ENCODE assay signal across 24 mouse cellular contexts in genomic region chr9:83110406-83111116, GRCm38 (mm10). TPM values are rescaled to one million over a fixed set of nuclear protein-coding genes. Genes with fewer than 3 reads are reported as not detected.
DNase-seq lines count a peak whose midpoint lies in the region; TF ChIP-seq lines count a peak whose summit lies in the region.
"Had no signal": no experiment of that assay in that cellular context is flagged by ENCODE, and none has a peak within 500 bp of the region (broad histone marks: within the 10 kb centered on the region; RNA-seq: fewer than 3 reads in every experiment).

No protein-coding gene starts in this region.

- peak overlapping the region; percentile 94 for H3K9ac ChIP-seq in CH12.LX (ENCODE audit: insufficient read depth, low read depth)
- H3K9ac ChIP-seq: forebrain, embryonic 13.5 days; hindbrain, embryonic 14.5 days; kidney, embryonic 15.5 days; limb, embryonic 13.5 days; neural tube, embryonic 15.5 days had no signal

- H3K36me3 ChIP-seq in CH12.LX (replicated peaks in 1 of 2; ENCODE audit: control insufficient read depth in 1 of 2, insufficient read depth in 1 of 2, low read length in 1 of 2), result peaks cover 0 to 21% of the 10 kb centered on the region in 2 experiments
- H3K36me3 ChIP-seq: kidney, embryonic 15.5 days; neural tube, embryonic 15.5 days had no signal

- peak overlapping the region; percentile 57 to 64 (median 58) for H3K4me3 ChIP-seq in CH12.LX (replicated peaks in 1 of 3; ENCODE audit: low read depth in 2 of 3, low read length in 2 of 3, poor library complexity in 1 of 3)
- no peak overlapping the region for H3K4me3 ChIP-seq in lung, adult 2 months (replicated peaks; ENCODE audit: extremely low read depth, low read depth, low read length)
- H3K4me3 ChIP-seq in cerebellum, adult 2 months (replicated peaks; ENCODE audit: insufficient read depth, low read depth, low read length), result no peak overlapping the region
- H3K4me3 ChIP-seq: forebrain, embryonic 13.5 days; kidney, embryonic 15.5 days; layer of hippocampus, adult 2 months; limb, embryonic 13.5 days; neural tube, embryonic 15.5 days had no signal

- peak; percentile 57 for TF ChIP-seq POLR2A in CH12.LX (IDR thresholded peaks at IDR 0.05; ENCODE audit: low read depth, low read length)
- no peak for TF ChIP-seq POLR2A in lung, adult 2 months (IDR thresholded peaks at IDR 0.05; ENCODE audit: borderline replicate concordance, extremely low read depth, low read depth, low read length)
- TF ChIP-seq POLR2A in cerebellum, adult 2 months (IDR thresholded peaks at IDR 0.05; ENCODE audit: borderline replicate concordance, insufficient read depth, low read length), result no peak

- H3K9me3 ChIP-seq in CH12.LX (replicated peaks; ENCODE audit: low read length), result no peaks in the 10 kb centered on the region
- H3K9me3 ChIP-seq: forebrain, embryonic 13.5 days; kidney, embryonic 15.5 days; limb, embryonic 13.5 days; neural tube, embryonic 15.5 days had no signal

- H3K27me3 ChIP-seq in CH12.LX (replicated peaks), result no peaks in the 10 kb centered on the region
- no peaks in the 10 kb centered on the region for H3K27me3 ChIP-seq in cerebellum, adult 2 months (ENCODE audit: control insufficient read depth, insufficient read depth, low read length)
- H3K27me3 ChIP-seq: forebrain, embryonic 13.5 days; kidney, embryonic 15.5 days; neural tube, embryonic 15.5 days had no signal

- 70% methylated on average over 9 of the region's 9 CpGs for WGBS in lung, adult 2 months
- WGBS in cerebellum, adult 2 months, result 94% methylated on average over 9 of the region's 9 CpGs

- H3K4me2 ChIP-seq in CH12.LX (ENCODE audit: insufficient read depth, low read depth, poor library complexity, severe bottlenecking), result peak overlapping the region; percentile 91
- H3K4me2 ChIP-seq: forebrain, embryonic 13.5 days; heart, embryonic 11.5 days; hindbrain, embryonic 14.5 days; kidney, embryonic 15.5 days; limb, embryonic 13.5 days; liver, embryonic 11.5 days; neural tube, embryonic 15.5 days had no signal

- no peak; the same call in 1 of the 2 replicates for TF ChIP-seq RAD21 in CH12.LX (IDR thresholded peaks at IDR 0.05; ENCODE audit: low read depth, low read length)

- H3K79me2 ChIP-seq in CH12.LX (replicated peaks; ENCODE audit: control insufficient read depth, extremely low read depth, insufficient read depth, poor library complexity, severe bottlenecking), result peaks cover 24% of the 10 kb centered on the region

- DNase-seq in CH12.LX (ENCODE audit: extremely low read depth), result peak; percentile 69
- peak; percentile 23 for DNase-seq in lung, adult 2 months
- DNase-seq in lung, postnatal 25 days (ENCODE audit: low spot score), result peak; percentile 58
- no peak for DNase-seq in urinary bladder, postnatal 10 days (ENCODE audit: low spot score)
- no peak for DNase-seq in cerebellum, adult 2 months
- no peak for DNase-seq in gastrocnemius, postnatal 4 days (ENCODE audit: low spot score in 2 of 2)
- DNase-seq: adrenal gland, postnatal 36 days; cerebellum, adult 8-10 months; gastrocnemius, postnatal 10 days; heart, postnatal 4 days; kidney, adult 18-20 months; kidney, postnatal 36 days; midbrain, embryonic 14.5 days; right cerebral cortex, postnatal 25 days; thymus, adult 2 months; thymus, postnatal 36 days had no signal

- TF ChIP-seq EP300 in CH12.LX (IDR thresholded peaks at IDR 0.05; ENCODE audit: low read length), result peak; percentile 57

- in situ Hi-C loops in CH12.LX (cut with MboI; ENCODE audit: low pct_ligation_motif_present, low pct_unique_long_range_greater_than_20kb, low sequenced_read_pairs), result loop anchor here (10.0 kb wide), 2 partner anchors 136 to 216 kb away; partner anchors contain the start of gene Phip

- TF ChIP-seq CTCF in CH12.LX (conservative IDR thresholded peaks at IDR 0.05 in 1 of 2, IDR thresholded peaks at IDR 0.05 in 1 of 2; ENCODE audit: low read depth in 2 of 2, low read length in 2 of 2), result no peak
- no peak for TF ChIP-seq CTCF in lung, adult 2 months (IDR thresholded peaks at IDR 0.05; ENCODE audit: insufficient read depth, low read length)
- TF ChIP-seq CTCF in cerebellum, adult 2 months (IDR thresholded peaks at IDR 0.05; ENCODE audit: borderline replicate concordance, insufficient read depth, low read depth, low read length), result no peak

- dilution Hi-C loops in CH12.LX (cut with MboI; ENCODE audit: extremely low pct_ligation_motif_present, extremely low pct_unique_long_range_greater_than_20kb, low sequenced_read_pairs), result no loop called here

- peak overlapping the region; percentile 96 for H3K27ac ChIP-seq in CH12.LX (ENCODE audit: insufficient read depth, low read depth)
- no peak overlapping the region for H3K27ac ChIP-seq in cerebellum, adult 2 months (ENCODE audit: insufficient read depth, low read length)
- H3K27ac ChIP-seq: forebrain, embryonic 13.5 days; hindbrain, embryonic 14.5 days; kidney, embryonic 15.5 days; layer of hippocampus, adult 2 months; limb, embryonic 13.5 days; neural tube, embryonic 15.5 days had no signal

- peaks cover 15 to 44% of the 10 kb centered on the region in 2 experiments for H3K4me1 ChIP-seq in CH12.LX (ENCODE audit: control insufficient read depth in 1 of 2, insufficient read depth in 2 of 2)
- no peaks in the 10 kb centered on the region for H3K4me1 ChIP-seq in lung, adult 2 months (ENCODE audit: control insufficient read depth, insufficient read depth, low read length)
- H3K4me1 ChIP-seq in cerebellum, adult 2 months (ENCODE audit: control insufficient read depth, insufficient read depth, low read length), result no peaks in the 10 kb centered on the region; the same call in 1 of the 2 replicates
- H3K4me1 ChIP-seq: neural tube, embryonic 15.5 days had no signal

TF ChIP-seq in CH12.LX, 34 proteins besides CTCF, POLR2A, EP300 and RAD21:
- peak; percentile 86 for TF ChIP-seq MYC (IDR thresholded peaks at IDR 0.05; ENCODE audit: low read depth, low read length)
- TF ChIP-seq IRF4 (IDR thresholded peaks at IDR 0.05; ENCODE audit: low read depth, low read length), result no peak
- TF ChIP-seq MAFK (IDR thresholded peaks at IDR 0.05; ENCODE audit: insufficient replicate concordance, low read length), result no peak
- TF ChIP-seq JUN (IDR thresholded peaks at IDR 0.05; ENCODE audit: insufficient read depth, low read depth, low read length), result no peak
- no peak for TF ChIP-seq ZC3H11A (IDR thresholded peaks at IDR 0.05; ENCODE audit: low read depth, low read length)
- TF ChIP-seq CHD1 (IDR thresholded peaks at IDR 0.05; ENCODE audit: low read depth, low read length), result no peak
- TF ChIP-seq SMC3 (IDR thresholded peaks at IDR 0.05; ENCODE audit: low read depth, low read length), result no peak; the same call in 1 of the 2 replicates
- no peak for TF ChIP-seq BHLHE40 (IDR thresholded peaks at IDR 0.05; ENCODE audit: low read depth, low read length)
- TF ChIP-seq GABPA (IDR thresholded peaks at IDR 0.05; ENCODE audit: insufficient replicate concordance, low read depth, low read length), result no peak
- TF ChIP-seq TBP (conservative IDR thresholded peaks at IDR 0.05; ENCODE audit: low read depth, low read length), result peak; percentile 91
- 0 out of 2 replicates have a peak, but pooled peaks have one; percentile 49 for TF ChIP-seq RCOR1 (conservative IDR thresholded peaks at IDR 0.05; ENCODE audit: low read depth, low read length)
- no peak for TF ChIP-seq PAX5 (IDR thresholded peaks at IDR 0.05; ENCODE audit: low read length)
- TF ChIP-seq USF1 (IDR thresholded peaks at IDR 0.05; ENCODE audit: low read depth, low read length), result no peak
- TF ChIP-seq USF2 (conservative IDR thresholded peaks at IDR 0.05; ENCODE audit: low read depth, low read length), result no peak
- TF ChIP-seq MXI1 (IDR thresholded peaks at IDR 0.05; ENCODE audit: low read depth, low read length), result peak; percentile 60
- TF ChIP-seq JUND (conservative IDR thresholded peaks at IDR 0.05; ENCODE audit: low read depth, low read length), result 0 out of 2 replicates have a peak, but pooled peaks have one; percentile 15
- TF ChIP-seq HCFC1 (IDR thresholded peaks at IDR 0.05; ENCODE audit: low read depth, low read length), result no peak; the same call in 1 of the 2 replicates
- TF ChIP-seq CHD2 (IDR thresholded peaks at IDR 0.05; ENCODE audit: low read length), result no peak
- TF ChIP-seq MAX (IDR thresholded peaks at IDR 0.05; ENCODE audit: low read length), result peak; percentile 49; the same call in 1 of the 2 replicates
- TF ChIP-seq SIN3A (IDR thresholded peaks at IDR 0.05; ENCODE audit: low read length), result peak; percentile 51
- 0 out of 2 replicates have a peak, but pooled peaks have one; percentile 41 for TF ChIP-seq KAT2A (IDR thresholded peaks at IDR 0.05; ENCODE audit: insufficient replicate concordance, low read length)
- peak; percentile 10; the same call in 1 of the 2 replicates for TF ChIP-seq MEF2A (IDR thresholded peaks at IDR 0.05; ENCODE audit: borderline replicate concordance, low read depth, low read length)
- peak; percentile 78 for TF ChIP-seq NELFE (IDR thresholded peaks at IDR 0.05; ENCODE audit: low read depth, low read length)
- TF ChIP-seq ZKSCAN1 (IDR thresholded peaks at IDR 0.05; ENCODE audit: borderline replicate concordance, low read depth, low read length), result no peak
- no peak for TF ChIP-seq UBTF (IDR thresholded peaks at IDR 0.05; ENCODE audit: low read depth, low read length)
- no peak for TF ChIP-seq E2F4 (IDR thresholded peaks at IDR 0.05; ENCODE audit: insufficient replicate concordance, low read depth, low read length)
- TF ChIP-seq TCF12 (IDR thresholded peaks at IDR 0.05; ENCODE audit: low read depth, low read length), result peak; percentile 60
- TF ChIP-seq POLR2AphosphoS2 (IDR thresholded peaks at IDR 0.05; ENCODE audit: low read depth, low read length), result no peak
- TF ChIP-seq NRF1 (IDR thresholded peaks at IDR 0.05; ENCODE audit: low read depth, low read length), result peak; percentile 26; the same call in 1 of the 2 replicates
- peak; percentile 70 for TF ChIP-seq ELF1 (IDR thresholded peaks at IDR 0.05; ENCODE audit: low read depth, low read length)
- peak; percentile 42; the same call in 1 of the 2 replicates for TF ChIP-seq ETS1 (conservative IDR thresholded peaks at IDR 0.05; ENCODE audit: low read depth, low read length)
- TF ChIP-seq ZMIZ1 (IDR thresholded peaks at IDR 0.05; ENCODE audit: low read depth, low read length), result peak; percentile 84
- TF ChIP-seq ZNF384 (IDR thresholded peaks at IDR 0.05; ENCODE audit: low read depth, low read length), result no peak
- no peak for TF ChIP-seq MAZ (IDR thresholded peaks at IDR 0.05; ENCODE audit: low read depth, low read length)

RNA-seq across cellular contexts. Expression of gene Hmgn3, which starts 35.9 kb away (rescaled TPM):
- total RNA-seq in CH12.LX (2012; rRNA removed) (50.8 and 63.3 TPM in 2 replicates), CH12.LX (2014; rRNA removed) (167 and 183 TPM in 2 replicates)
- polyA plus RNA-seq in CH12.LX (2012; ENCODE audit: insufficient read length, low read depth), result 98.1 and 121 TPM in 2 replicates
- 6.2 and 8.9 TPM in 2 replicates for polyA plus RNA-seq in lung, adult 2 months (2012; rRNA removed)
- polyA plus RNA-seq in cerebellum, adult 2 months (2012; rRNA removed), result 107 and 109 TPM in 2 replicates
- total RNA-seq in gastrocnemius, postnatal 4 days (2021), result 10 to 100 TPM; 40.8 to 41.0 TPM

Comparison
In these comparisons a context has a peak if more than half of its experiments do, and no peak if none do; other contexts are left out.
1. DNase-seq: peak in CH12.LX (single experiment), lung, adult 2 months (single experiment) and lung, postnatal 25 days (single experiment); none in urinary bladder, postnatal 10 days (single experiment), cerebellum, adult 2 months (0 of 2) and gastrocnemius, postnatal 4 days (0 of 2).
2. H3K4me3 ChIP-seq: peak in CH12.LX (3 of 3); none in lung, adult 2 months (single experiment) and cerebellum, adult 2 months (single experiment).
3. RNA of gene Hmgn3, which starts 35.9 kb away (polyA plus RNA-seq): 98.1 to 121 TPM in CH12.LX and 107 to 109 TPM in cerebellum, adult 2 months; 6.2 to 8.9 TPM in lung, adult 2 months; every median in the first group is over 10 times any median in the second.